Mouse (Mus musculus) heart, postnatal 36 days (tissue): ENCODE measurements around the gene Nudt8. TPM values are rescaled to one million over a fixed set of nuclear protein-coding genes. Genes with fewer than 3 reads are reported as not detected.
"Not testable (repeated sequence)": the region's sequence is repeated elsewhere in the genome, so short reads cannot be mapped to it uniquely, and the experiment has no call there.

Experiments
- DNase-seq, 2 experiments: peaks; one replicate each; pipeline ENCODE4 v3.0.0; 2021 to 2022
- intact Hi-C: fragments of 180-260 bp; cut with DNase I; formaldehyde crosslinking; loops from one replicate; pipeline ENCODE4 v1.15.1; 2025
- total RNA-seq, 2 experiments: library from RNA; stranded (reverse); gene quantifications; 2 replicates each; pipeline ENCODE4 v1.2.3; 2021

Nudt8 gene
- total RNA-seq, 2 experiments from 2014 or later: 126 to 140 TPM

GRCm38 (mm10) chr19:4011086-4011485 is 10.7 kb downstream of the Nudt8 start:
- DNase-seq: no peak
- intact Hi-C loops: loop anchor here (1.0 kb wide), 1 partner anchor 10 kb away; no protein-coding TSS in a partner anchor

GRCm38 (mm10) chr19:4012432-4013022 is 12.1 kb downstream of the Nudt8 start, which contains the start of gene Ndufv1:
Ndufv1 (minus strand) TSS chr19:4012806.
- intact Hi-C loops: no loop called here
- DNase-seq: peak; percentile 93

GRCm38 (mm10) chr19:4013066-4013465 is 12.7 kb downstream of the Nudt8 start:
- intact Hi-C loops: no loop called here
- DNase-seq: no peak

- DNase-seq: no peak
- intact Hi-C loops: loop anchor here (1.0 kb wide), 1 partner anchor 69 kb away; no protein-coding TSS in a partner anchor
These were observed 14.4 kb downstream of the Nudt8 start for GRCm38 (mm10) chr19:4014802-4015201.

GRCm38 (mm10) chr19:4015635-4016034 is 15.3 kb downstream of the Nudt8 start:
- intact Hi-C loops: loop anchor here (1.0 kb wide), 1 partner anchor 69 kb away; no protein-coding TSS in a partner anchor
- no peak for DNase-seq

GRCm38 (mm10) chr19:4017921-4018587 is 17.7 kb downstream of the Nudt8 start:
- DNase-seq: no peak
- intact Hi-C loops: loop anchor here (2.0 kb wide), 1 partner anchor 211 kb away; no protein-coding TSS in a partner anchor

- intact Hi-C loops: loop anchor here (1.0 to 2.0 kb wide), 2 partner anchors 29 to 210 kb away; no protein-coding TSS in a partner anchor
- DNase-seq: peak; percentile 79 to 83
These were observed 18.6 kb downstream of the Nudt8 start for GRCm38 (mm10) chr19:4018743-4019583.

- intact Hi-C loops: no loop called here
- no peak for DNase-seq
These were observed 22.8 kb downstream of the Nudt8 start for GRCm38 (mm10) chr19:4023185-4023584.

- DNase-seq: no peak
- intact Hi-C loops: no loop called here
These were observed 27.2 kb downstream of the Nudt8 start for GRCm38 (mm10) chr19:4027576-4027975.

- intact Hi-C loops: no loop called here
- no peak for DNase-seq
These were observed 32.3 kb downstream of the Nudt8 start for GRCm38 (mm10) chr19:4032668-4033067.

GRCm38 (mm10) chr19:4033298-4033697 is 32.9 kb downstream of the Nudt8 start:
- intact Hi-C loops: no loop called here

GRCm38 (mm10) chr19:4033742-4034141 is 33.4 kb downstream of the Nudt8 start:
- DNase-seq: no peak
- intact Hi-C loops: no loop called here

More at GRCm38 (mm10) chr19:4033298-4033697, 32.9 kb downstream of the Nudt8 start:
- DNase-seq: no peak

GRCm38 (mm10) chr19:4036327-4037045 is 36.1 kb downstream of the Nudt8 start:
- DNase-seq: no peak
- intact Hi-C loops: no loop called here

- DNase-seq, intact Hi-C loops: not testable (repeated sequence)
These were observed 36.9 kb downstream of the Nudt8 start for GRCm38 (mm10) chr19:4037154-4037787.

- intact Hi-C loops: no loop called here
These were observed 37.4 kb downstream of the Nudt8 start, which contains the start of gene Gstp1 for GRCm38 (mm10) chr19:4037788-4038232. Gstp1 (minus strand) TSS chr19:4037985.

GRCm38 (mm10) chr19:4040941-4041340 is 40.6 kb downstream of the Nudt8 start:
- DNase-seq, intact Hi-C loops: not testable (repeated sequence)

More at GRCm38 (mm10) chr19:4037788-4038232, 37.4 kb downstream of the Nudt8 start, which contains the start of gene Gstp1:
- peak; percentile 91 to 92 for DNase-seq

GRCm38 (mm10) chr19:4041500-4041899 is 41.1 kb downstream of the Nudt8 start:
- DNase-seq, intact Hi-C loops: not testable (repeated sequence)

GRCm38 (mm10) chr19:4042124-4042523 is 41.7 kb downstream of the Nudt8 start:
- DNase-seq: peak in 1 of 2 experiments; percentile 43
- intact Hi-C loops: no loop called here

- DNase-seq, intact Hi-C loops: not testable (repeated sequence)
These were observed 43.7 kb downstream of the Nudt8 start for GRCm38 (mm10) chr19:4044109-4044508.
